Mouse (Mus musculus): ENCODE results near the gene Trim5. TPM values are rescaled to one million over a fixed set of nuclear protein-coding genes. Genes with fewer than 3 reads are reported as not detected.
A peak's percentile ranks its signal among the peaks of the same experiment; 100 is the strongest.
"Not testable (repeated sequence)": the region's sequence is repeated elsewhere in the genome, so short reads cannot be mapped to it uniquely, and the experiment has no call there.

Trim5 gene
- polyA plus RNA-seq, 1 experiment from 2014 or later, result 0.12 TPM

- ATAC-seq (replicated peaks; ENCODE audit: low FRiP score, low TSS enrichment, low read depth); H3K27me3 ChIP-seq (replicated peaks; ENCODE audit: control insufficient read depth, insufficient read depth, low read length); H3K36me3 ChIP-seq (ENCODE audit: control insufficient read depth, insufficient read depth, low read length); H3K4me3 ChIP-seq (ENCODE audit: low read depth, low read length); DNase-seq (ENCODE audit: low spot score); H3K4me1 ChIP-seq (replicated peaks; ENCODE audit: control insufficient read depth, insufficient read depth, low read length); H3K9me3 ChIP-seq (ENCODE audit: control insufficient read depth, low read length); H3K9ac ChIP-seq (ENCODE audit: low read length); H3K27ac ChIP-seq (ENCODE audit: low read depth); H3K4me2 ChIP-seq (ENCODE audit: low read length): not testable (repeated sequence)
- WGBS, result 86% methylated on average over 3 of the region's 3 CpGs
Observed at GRCm38 (mm10) chr7:104279361-104279760, 8.5 kb downstream of the Trim5 start.

GRCm38 (mm10) chr7:104265335-104265734, 22.6 kb downstream of the Trim5 start:
- not testable (repeated sequence) for H3K4me1 ChIP-seq (replicated peaks; ENCODE audit: control insufficient read depth, insufficient read depth, low read length); DNase-seq (ENCODE audit: low spot score); H3K27me3 ChIP-seq (replicated peaks; ENCODE audit: control insufficient read depth, insufficient read depth, low read length); H3K4me3 ChIP-seq (ENCODE audit: low read depth, low read length); H3K27ac ChIP-seq (ENCODE audit: low read depth); H3K4me2 ChIP-seq (ENCODE audit: low read length); H3K36me3 ChIP-seq (ENCODE audit: control insufficient read depth, insufficient read depth, low read length); H3K9me3 ChIP-seq (ENCODE audit: control insufficient read depth, low read length); H3K9ac ChIP-seq (ENCODE audit: low read length); ATAC-seq (replicated peaks; ENCODE audit: low FRiP score, low TSS enrichment, low read depth)
- 80% methylated on average over 2 of the region's 5 CpGs for WGBS

- H3K27ac ChIP-seq (ENCODE audit: low read depth); H3K4me1 ChIP-seq (replicated peaks; ENCODE audit: control insufficient read depth, insufficient read depth, low read length); H3K27me3 ChIP-seq (replicated peaks; ENCODE audit: control insufficient read depth, insufficient read depth, low read length); H3K9ac ChIP-seq (ENCODE audit: low read length); H3K9me3 ChIP-seq (ENCODE audit: control insufficient read depth, low read length); H3K36me3 ChIP-seq (ENCODE audit: control insufficient read depth, insufficient read depth, low read length); DNase-seq (ENCODE audit: low spot score); H3K4me3 ChIP-seq (ENCODE audit: low read depth, low read length); ATAC-seq (replicated peaks; ENCODE audit: low FRiP score, low TSS enrichment, low read depth); H3K4me2 ChIP-seq (ENCODE audit: low read length): not testable (repeated sequence)
- WGBS, result 85% methylated on average over 4 of the region's 4 CpGs
Observed at GRCm38 (mm10) chr7:104260380-104260779, 27.5 kb downstream of the Trim5 start.

GRCm38 (mm10) chr7:104244287-104245181, 43.4 kb downstream of the Trim5 start, which contains the start of gene Trim34a:
Gene Trim34a (plus strand): TSS chr7:104244457.
- Histone ChIP-seq H3K9me3 (ENCODE audit: control insufficient read depth, low read length) (no peaks in the 10 kb centered on the region), H3K4me1 (replicated peaks; ENCODE audit: control insufficient read depth, insufficient read depth, low read length) (no peaks in the 10 kb centered on the region), H3K36me3 (ENCODE audit: control insufficient read depth, insufficient read depth, low read length) (no peaks in the 10 kb centered on the region), H3K4me2 (ENCODE audit: low read length) (peak within 1 kb of the TSS; percentile 58), H3K27ac (ENCODE audit: low read depth) (peak within 1 kb of the TSS; percentile 59; the same call in 1 of the 2 replicates), H3K27me3 (replicated peaks; ENCODE audit: control insufficient read depth, insufficient read depth, low read length) (no peaks in the 10 kb centered on the region), H3K9ac (ENCODE audit: low read length) (peak within 1 kb of the TSS; percentile 60), H3K4me3 (ENCODE audit: low read depth, low read length) (peak within 1 kb of the TSS; percentile 55)
- 5% methylated on average over 13 of the region's 13 CpGs for WGBS
- DNase-seq (ENCODE audit: low spot score) (peak; percentile 80), ATAC-seq (replicated peaks; ENCODE audit: low FRiP score, low TSS enrichment, low read depth) (peak; percentile 91)

- Histone ChIP-seq H3K9ac (ENCODE audit: low read length) (no peak overlapping the region), H3K27me3 (replicated peaks; ENCODE audit: control insufficient read depth, insufficient read depth, low read length) (no peaks in the 10 kb centered on the region), H3K36me3 (ENCODE audit: control insufficient read depth, insufficient read depth, low read length) (no peaks in the 10 kb centered on the region), H3K27ac (ENCODE audit: low read depth) (no peak overlapping the region), H3K4me2 (ENCODE audit: low read length) (peak overlapping the region; percentile 58), H3K4me3 (ENCODE audit: low read depth, low read length) (no peak overlapping the region), H3K4me1 (replicated peaks; ENCODE audit: control insufficient read depth, insufficient read depth, low read length) (no peaks in the 10 kb centered on the region), H3K9me3 (ENCODE audit: control insufficient read depth, low read length) (no peaks in the 10 kb centered on the region)
- ATAC-seq (replicated peaks; ENCODE audit: low FRiP score, low TSS enrichment, low read depth), result no peak
- no peak for DNase-seq (ENCODE audit: low spot score)
- WGBS, result 70% methylated on average over 1 of the region's 1 CpGs
Observed at GRCm38 (mm10) chr7:104243616-104244015, 44.3 kb downstream of the Trim5 start.

- Histone ChIP-seq H3K4me2 (ENCODE audit: low read length) (no peak overlapping the region), H3K9me3 (ENCODE audit: control insufficient read depth, low read length) (no peaks in the 10 kb centered on the region)
- ATAC-seq (replicated peaks; ENCODE audit: low FRiP score, low TSS enrichment, low read depth), result no peak
Observed at GRCm38 (mm10) chr7:104240857-104241256, 47.0 kb downstream of the Trim5 start.

GRCm38 (mm10) chr7:104231203-104231602, 56.7 kb downstream of the Trim5 start:
- WGBS, result 28% methylated on average over 2 of the region's 2 CpGs
- H3K27me3 ChIP-seq (replicated peaks; ENCODE audit: control insufficient read depth, insufficient read depth, low read length), result no peaks in the 10 kb centered on the region
- no peak overlapping the region for H3K4me3 ChIP-seq (ENCODE audit: low read depth, low read length)
- no peak overlapping the region for H3K27ac ChIP-seq (ENCODE audit: low read depth)
- no peaks in the 10 kb centered on the region for H3K36me3 ChIP-seq (ENCODE audit: control insufficient read depth, insufficient read depth, low read length)
- H3K4me2 ChIP-seq (ENCODE audit: low read length), result no peak overlapping the region
- H3K4me1 ChIP-seq (replicated peaks; ENCODE audit: control insufficient read depth, insufficient read depth, low read length), result no peaks in the 10 kb centered on the region
- DNase-seq (ENCODE audit: low spot score) (peak; percentile 51), ATAC-seq (replicated peaks; ENCODE audit: low FRiP score, low TSS enrichment, low read depth) (no peak)
- H3K9me3 ChIP-seq (ENCODE audit: control insufficient read depth, low read length), result no peaks in the 10 kb centered on the region
- no peak overlapping the region for H3K9ac ChIP-seq (ENCODE audit: low read length)

More at GRCm38 (mm10) chr7:104240857-104241256, 47.0 kb downstream of the Trim5 start:
- H3K27me3 ChIP-seq (replicated peaks; ENCODE audit: control insufficient read depth, insufficient read depth, low read length), result no peaks in the 10 kb centered on the region
- no peak overlapping the region for H3K9ac ChIP-seq (ENCODE audit: low read length)
- H3K4me3 ChIP-seq (ENCODE audit: low read depth, low read length), result no peak overlapping the region
- H3K36me3 ChIP-seq (ENCODE audit: control insufficient read depth, insufficient read depth, low read length), result no peaks in the 10 kb centered on the region
- no peak overlapping the region for H3K27ac ChIP-seq (ENCODE audit: low read depth)
- no peak for DNase-seq (ENCODE audit: low spot score)
- H3K4me1 ChIP-seq (replicated peaks; ENCODE audit: control insufficient read depth, insufficient read depth, low read length), result no peaks in the 10 kb centered on the region

GRCm38 (mm10) chr7:104218701-104219569, 69.0 kb downstream of the Trim5 start, which contains the start of gene Trim6:
Gene Trim6 (plus strand): TSS chr7:104218793.
- H3K4me1 ChIP-seq (replicated peaks; ENCODE audit: control insufficient read depth, insufficient read depth, low read length), result no peaks in the 10 kb centered on the region

More at GRCm38 (mm10) chr7:104218701-104219569, 69.0 kb downstream of the Trim5 start, which contains the start of gene Trim6:
- 3% methylated on average over 37 of the region's 37 CpGs for WGBS
- Histone ChIP-seq H3K36me3 (ENCODE audit: control insufficient read depth, insufficient read depth, low read length) (no peaks in the 10 kb centered on the region), H3K4me3 (ENCODE audit: low read depth, low read length) (peak within 1 kb of the TSS; percentile 37), H3K9me3 (ENCODE audit: control insufficient read depth, low read length) (no peaks in the 10 kb centered on the region), H3K27ac (ENCODE audit: low read depth) (no peak within 1 kb of the TSS), H3K4me2 (ENCODE audit: low read length) (peak within 1 kb of the TSS; percentile 56), H3K9ac (ENCODE audit: low read length) (peak within 1 kb of the TSS; percentile 38), H3K27me3 (replicated peaks; ENCODE audit: control insufficient read depth, insufficient read depth, low read length) (no peaks in the 10 kb centered on the region)
- ATAC-seq (replicated peaks; ENCODE audit: low FRiP score, low TSS enrichment, low read depth), result peak; percentile 79
- peak; percentile 73 for DNase-seq (ENCODE audit: low spot score)
